Mouse (Mus musculus) midbrain, embryonic 13.5 days (tissue): ENCODE measurements around the gene Grk5. TPM values are rescaled to one million over a fixed set of nuclear protein-coding genes. Genes with fewer than 3 reads are reported as not detected.

Experiments used
- ATAC-seq: fragments of 200-750 bp; cut with Nextera tagmentation; 2 replicates; pipeline ENCODE4 v1.8.0; 2017; ENCODE audit warnings: mild to moderate bottlenecking, moderate TSS enrichment, moderate library complexity
- H3K27ac ChIP-seq: fragments of 300-500 bp; sonication (generic); 2 replicates; pipeline ENCODE4 v1.5.1; 2015; ENCODE audit warnings: inconsistent platforms, mild to moderate bottlenecking, moderate library complexity
- H3K27me3 ChIP-seq: fragments of 300-500 bp; sonication (generic); 2 replicates; pipeline ENCODE4 v1.6.1; 2015; ENCODE audit warnings: mild to moderate bottlenecking, inconsistent platforms
- H3K36me3 ChIP-seq: fragments of 300-500 bp; sonication (generic); 2 replicates; pipeline ENCODE4 v1.6.1; 2015; ENCODE audit warnings: mild to moderate bottlenecking, inconsistent platforms
- H3K4me1 ChIP-seq: fragments of 300-500 bp; sonication (generic); replicated peaks from 2 replicates; pipeline ENCODE4 v1.6.1; 2015; ENCODE audit warnings: inconsistent platforms
- H3K4me2 ChIP-seq: fragments of 300-500 bp; sonication (generic); replicated peaks from 2 replicates; pipeline ENCODE4 v1.6.1; 2015; ENCODE audit warnings: moderate library complexity, mild to moderate bottlenecking, inconsistent platforms
- H3K4me3 ChIP-seq: fragments of 300-500 bp; sonication (generic); replicated peaks from 2 replicates; pipeline ENCODE4 v1.5.1; 2015; ENCODE audit warnings: mild to moderate bottlenecking, inconsistent platforms
- H3K9ac ChIP-seq: fragments of 300-500 bp; sonication (generic); replicated peaks from 2 replicates; pipeline ENCODE4 v1.6.1; 2015; ENCODE audit warnings: mild to moderate bottlenecking, inconsistent platforms
- H3K9me3 ChIP-seq: fragments of 300-500 bp; sonication (generic); 2 replicates; pipeline ENCODE4 v1.6.1; 2016; ENCODE audit warnings: mild to moderate bottlenecking, inconsistent platforms
- WGBS: fragments of 180-500 bp; shearing (Covaris S2); methylation state at CpG from one replicate; pipeline ENCODE4 v1.1.7; 2015; 5-methylcytosine and 5-hydroxymethylcytosine counted together
- polyA plus RNA-seq: library from polyadenylated mRNA; unstranded; fragments of >200 nt; fragmentation: Nextera tagmentation; extraction: Ambion mirVana; gene quantifications from 2 replicates; pipeline ENCODE4 v1.2.1, GENCODE M21; 2015

Grk5 gene
- polyA plus RNA-seq, 1 experiment from 2014 or later = 2.7 TPM

GRCm38 (mm10) chr19:60959706-60960230 is 70.2 kb downstream of the Grk5 start:
- no peaks in the 10 kb centered on the region for H3K4me1 ChIP-seq
- no peak overlapping the region for H3K27ac ChIP-seq
- no peak overlapping the region for H3K4me3 ChIP-seq
- 94% methylated on average over 1 of the region's 1 CpGs for WGBS
- H3K4me2 ChIP-seq = no peak overlapping the region
- H3K9me3 ChIP-seq = no peaks in the 10 kb centered on the region
- H3K36me3 ChIP-seq = no peaks in the 10 kb centered on the region
- no peaks in the 10 kb centered on the region for H3K27me3 ChIP-seq
- no peak overlapping the region for H3K9ac ChIP-seq
- ATAC-seq = no peak

GRCm38 (mm10) chr19:60962358-60963061 is 73.0 kb downstream of the Grk5 start:
- no peak overlapping the region for H3K4me3 ChIP-seq
- no peaks in the 10 kb centered on the region for H3K9me3 ChIP-seq
- no peaks in the 10 kb centered on the region for H3K27me3 ChIP-seq
- no peaks in the 10 kb centered on the region for H3K4me1 ChIP-seq
- no peak overlapping the region for H3K27ac ChIP-seq
- no peak overlapping the region for H3K9ac ChIP-seq
- no peak for ATAC-seq
- H3K36me3 ChIP-seq = no peaks in the 10 kb centered on the region
- 89% methylated on average over 7 of the region's 7 CpGs for WGBS
- no peak overlapping the region for H3K4me2 ChIP-seq

GRCm38 (mm10) chr19:60967909-60968308 is 78.4 kb downstream of the Grk5 start:
- WGBS = 93% methylated on average over 1 of the region's 1 CpGs
- Histone ChIP-seq H3K27me3 (no peaks in the 10 kb centered on the region), H3K9ac (no peak overlapping the region), H3K4me3 (no peak overlapping the region), H3K36me3 (no peaks in the 10 kb centered on the region), H3K27ac (no peak overlapping the region), H3K4me1 (no peaks in the 10 kb centered on the region), H3K4me2 (no peak overlapping the region), H3K9me3 (no peaks in the 10 kb centered on the region)
- ATAC-seq = no peak

- no peak overlapping the region for H3K4me2 ChIP-seq
- no peaks in the 10 kb centered on the region for H3K27me3 ChIP-seq
- H3K4me3 ChIP-seq = no peak overlapping the region
- no peaks in the 10 kb centered on the region for H3K9me3 ChIP-seq
- no peak overlapping the region for H3K27ac ChIP-seq
- H3K9ac ChIP-seq = no peak overlapping the region
- 81% methylated on average over 3 of the region's 3 CpGs for WGBS
- H3K4me1 ChIP-seq = no peaks in the 10 kb centered on the region
- no peak for ATAC-seq
- H3K36me3 ChIP-seq = no peaks in the 10 kb centered on the region
These were observed 80.9 kb downstream of the Grk5 start for GRCm38 (mm10) chr19:60970406-60970805.

GRCm38 (mm10) chr19:60971598-60971997 is 82.0 kb downstream of the Grk5 start:
- Histone ChIP-seq H3K9ac (no peak overlapping the region), H3K4me3 (no peak overlapping the region), H3K4me2 (no peak overlapping the region), H3K36me3 (no peaks in the 10 kb centered on the region), H3K9me3 (no peaks in the 10 kb centered on the region), H3K27me3 (no peaks in the 10 kb centered on the region), H3K27ac (no peak overlapping the region), H3K4me1 (no peaks in the 10 kb centered on the region)
- ATAC-seq = no peak
- WGBS = 88% methylated on average over 1 of the region's 1 CpGs

GRCm38 (mm10) chr19:60972281-60973015 is 82.9 kb downstream of the Grk5 start:
- H3K27me3 ChIP-seq = no peaks in the 10 kb centered on the region
- H3K9me3 ChIP-seq = no peaks in the 10 kb centered on the region
- ATAC-seq = no peak
- H3K4me1 ChIP-seq = no peaks in the 10 kb centered on the region
- WGBS = 74% methylated on average over 1 of the region's 1 CpGs
- no peak overlapping the region for H3K27ac ChIP-seq
- no peaks in the 10 kb centered on the region for H3K36me3 ChIP-seq
- no peak overlapping the region for H3K4me2 ChIP-seq
- no peak overlapping the region for H3K4me3 ChIP-seq
- H3K9ac ChIP-seq = no peak overlapping the region

- WGBS = 100% methylated on average over 2 of the region's 2 CpGs
- no peak for ATAC-seq
- Histone ChIP-seq H3K4me3 (no peak overlapping the region), H3K36me3 (no peaks in the 10 kb centered on the region), H3K4me2 (no peak overlapping the region), H3K4me1 (no peaks in the 10 kb centered on the region), H3K27me3 (no peaks in the 10 kb centered on the region), H3K9me3 (no peaks in the 10 kb centered on the region), H3K27ac (no peak overlapping the region), H3K9ac (no peak overlapping the region)
These were observed 84.0 kb downstream of the Grk5 start for GRCm38 (mm10) chr19:60973508-60973907.

GRCm38 (mm10) chr19:60979581-60979980 is 90.0 kb downstream of the Grk5 start:
- no peaks in the 10 kb centered on the region for H3K9me3 ChIP-seq
- H3K4me2 ChIP-seq = no peak overlapping the region
- WGBS = 94% methylated on average over 1 of the region's 1 CpGs
- H3K27ac ChIP-seq = no peak overlapping the region
- H3K27me3 ChIP-seq = no peaks in the 10 kb centered on the region
- H3K4me1 ChIP-seq = no peaks in the 10 kb centered on the region
- H3K9ac ChIP-seq = no peak overlapping the region
- no peaks in the 10 kb centered on the region for H3K36me3 ChIP-seq
- ATAC-seq = no peak
- no peak overlapping the region for H3K4me3 ChIP-seq

- ATAC-seq = no peak
- no peak overlapping the region for H3K27ac ChIP-seq
- H3K9ac ChIP-seq = no peak overlapping the region
- H3K4me3 ChIP-seq = no peak overlapping the region
- no peak overlapping the region for H3K4me2 ChIP-seq
- 85% methylated on average over 5 of the region's 5 CpGs for WGBS
- no peaks in the 10 kb centered on the region for H3K36me3 ChIP-seq
- no peaks in the 10 kb centered on the region for H3K9me3 ChIP-seq
- H3K4me1 ChIP-seq = no peaks in the 10 kb centered on the region
- H3K27me3 ChIP-seq = no peaks in the 10 kb centered on the region
These were observed 91.8 kb downstream of the Grk5 start for GRCm38 (mm10) chr19:60981391-60981790.

GRCm38 (mm10) chr19:60981894-60982293 is 92.3 kb downstream of the Grk5 start:
- H3K27ac ChIP-seq = no peak overlapping the region
- H3K36me3 ChIP-seq = no peaks in the 10 kb centered on the region
- no peaks in the 10 kb centered on the region for H3K27me3 ChIP-seq
- no peaks in the 10 kb centered on the region for H3K4me1 ChIP-seq
- H3K9ac ChIP-seq = no peak overlapping the region
- WGBS = 81% methylated on average over 2 of the region's 2 CpGs
- ATAC-seq = no peak
- no peak overlapping the region for H3K4me3 ChIP-seq
- H3K4me2 ChIP-seq = no peak overlapping the region
- no peaks in the 10 kb centered on the region for H3K9me3 ChIP-seq

GRCm38 (mm10) chr19:60989766-60990165 is 100.2 kb downstream of the Grk5 start:
- no peaks in the 10 kb centered on the region for H3K9me3 ChIP-seq
- H3K27ac ChIP-seq = no peak overlapping the region
- WGBS = 88% methylated on average over 5 of the region's 5 CpGs
- ATAC-seq = no peak
- no peak overlapping the region for H3K9ac ChIP-seq
- peaks cover 7% of the 10 kb centered on the region; the same call in 1 of the 2 replicates for H3K4me1 ChIP-seq
- H3K36me3 ChIP-seq = no peaks in the 10 kb centered on the region
- no peak overlapping the region for H3K4me2 ChIP-seq
- no peaks in the 10 kb centered on the region for H3K27me3 ChIP-seq
- no peak overlapping the region for H3K4me3 ChIP-seq

GRCm38 (mm10) chr19:60994214-60994613 is 104.7 kb downstream of the Grk5 start:
- Histone ChIP-seq H3K9me3 (no peaks in the 10 kb centered on the region), H3K27ac (no peak overlapping the region), H3K4me1 (peaks cover 7% of the 10 kb centered on the region; the same call in 1 of the 2 replicates), H3K36me3 (no peaks in the 10 kb centered on the region), H3K4me2 (no peak overlapping the region), H3K9ac (no peak overlapping the region), H3K27me3 (no peaks in the 10 kb centered on the region), H3K4me3 (no peak overlapping the region)
- 83% methylated on average over 3 of the region's 3 CpGs for WGBS
- ATAC-seq = no peak
